In the genomic region with DNA sequence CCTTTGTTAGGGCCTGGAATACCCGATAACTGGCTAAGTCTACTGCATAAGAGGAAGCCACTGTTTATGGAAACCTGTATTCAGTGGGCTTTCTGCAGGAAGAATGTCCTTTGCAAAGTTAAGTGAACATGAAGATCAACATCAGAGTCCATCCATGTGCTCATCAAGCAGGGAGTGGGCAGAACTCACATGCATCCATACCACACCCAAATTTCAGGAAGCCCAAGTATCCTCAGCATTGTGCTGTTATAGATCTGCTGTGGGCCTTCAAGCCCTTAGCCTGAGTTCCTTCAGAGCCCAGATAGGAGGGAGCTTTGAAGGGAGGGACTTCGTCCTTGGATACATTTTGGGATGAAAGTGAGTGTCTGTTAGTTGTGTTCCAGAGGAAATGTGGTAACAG, we compare ENCODE assay signal across 16 mouse cellular contexts.
"Had no signal": no experiment of that assay in that cellular context is flagged by ENCODE, and none has a peak within 500 bp of the region (broad histone marks: within the 10 kb centered on the region; RNA-seq: fewer than 3 reads in every experiment).

No protein-coding gene starts in this region.

- DNase-seq: retina, postnatal 1 day; right cerebral cortex, adult 18-20 months; right cerebral cortex, postnatal 14 days; right cerebral cortex, postnatal 25 days; right cerebral cortex, postnatal 4 days; spleen, adult 18-20 months; thymus, adult 18-20 months; thymus, adult 2 months; thymus, postnatal 14 days; thymus, postnatal 25 days; thymus, postnatal 36 days; thymus, postnatal 4 days had no signal

- H3K27ac ChIP-seq: neural tube, embryonic 13.5 days; neural tube, embryonic 15.5 days; stomach, embryonic 15.5 days; stomach, postnatal 0 days had no signal

- H3K27me3 ChIP-seq: neural tube, embryonic 13.5 days; neural tube, embryonic 15.5 days; stomach, embryonic 15.5 days had no signal

- H3K4me3 ChIP-seq: neural tube, embryonic 13.5 days; neural tube, embryonic 15.5 days; stomach, embryonic 15.5 days had no signal

- H3K9ac ChIP-seq: neural tube, embryonic 13.5 days; neural tube, embryonic 15.5 days; stomach, embryonic 15.5 days had no signal

- H3K9me3 ChIP-seq: neural tube, embryonic 13.5 days; neural tube, embryonic 15.5 days; stomach, embryonic 15.5 days had no signal

- H3K4me1 ChIP-seq: stomach, embryonic 15.5 days had no signal

- H3K4me2 ChIP-seq: neural tube, embryonic 13.5 days; neural tube, embryonic 15.5 days; stomach, embryonic 15.5 days had no signal

- H3K36me3 ChIP-seq: neural tube, embryonic 13.5 days; neural tube, embryonic 15.5 days; stomach, embryonic 15.5 days had no signal
